Mouse (Mus musculus): ENCODE results near the gene Nkx2-2. TPM values are rescaled to one million over a fixed set of nuclear protein-coding genes. Genes with fewer than 3 reads are reported as not detected.

The Nkx2-2 gene
- polyA plus RNA-seq, 1 experiment from 2014 or later, result not detected

DNA sequence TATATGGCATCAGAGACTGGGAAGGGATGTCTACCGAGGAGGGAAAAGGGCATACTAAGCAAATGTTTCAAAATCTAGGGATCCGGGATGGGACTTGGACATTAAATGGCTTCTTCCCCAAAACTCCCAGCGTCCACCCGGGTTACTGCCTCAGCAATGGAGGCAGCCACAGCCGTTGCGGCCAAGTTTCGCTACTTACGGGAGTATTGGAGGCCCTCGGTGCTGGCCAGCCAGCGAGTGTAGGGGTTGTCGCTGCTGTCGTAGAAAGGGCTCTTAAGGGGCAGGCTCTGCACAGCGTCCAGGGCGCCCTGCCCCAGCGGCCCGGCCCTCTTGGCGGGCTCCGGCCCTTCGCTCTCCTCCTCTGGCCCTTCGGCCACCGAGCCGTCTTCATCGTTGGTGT lies 8.5 kb downstream of the Nkx2-2 start:
- Histone ChIP-seq H3K4me3 (ENCODE audit: control insufficient read depth in 1 of 2, insufficient read depth in 1 of 2, low read depth in 1 of 2, low read length in 2 of 2) (peak overlapping the region in 1 of 2 experiments; percentile 26; a peak in 2 of 4 replicates), H3K4me1 (ENCODE audit: control insufficient read depth in 2 of 2, insufficient read depth in 2 of 2, low read length in 2 of 2) (peaks cover 5 to 20% of the 10 kb centered on the region in 2 experiments; a peak in 3 of 4 replicates), H3K9me3 (ENCODE audit: control insufficient read depth, low read length) (no peaks in the 10 kb centered on the region), H3K4me2 (ENCODE audit: low read length) (peak overlapping the region; percentile 48), H3K27ac (replicated peaks in 1 of 2; ENCODE audit: control insufficient read depth in 1 of 2, insufficient read depth in 1 of 2, low read depth in 2 of 2, low read length in 2 of 2) (no peak overlapping the region), H3K27me3 (ENCODE audit: control insufficient read depth, insufficient read depth, low read length) (peaks cover 96% of the 10 kb centered on the region), H3K36me3 (ENCODE audit: control insufficient read depth, insufficient read depth, low read length) (no peaks in the 10 kb centered on the region), H3K9ac (ENCODE audit: low read length) (no peak overlapping the region)
- no peak for ATAC-seq (ENCODE audit: insufficient number of reproducible peaks, insufficient read depth, low FRiP score, low read depth)
- under 1% methylated on average over 23 of the region's 23 CpGs for WGBS

DNA sequence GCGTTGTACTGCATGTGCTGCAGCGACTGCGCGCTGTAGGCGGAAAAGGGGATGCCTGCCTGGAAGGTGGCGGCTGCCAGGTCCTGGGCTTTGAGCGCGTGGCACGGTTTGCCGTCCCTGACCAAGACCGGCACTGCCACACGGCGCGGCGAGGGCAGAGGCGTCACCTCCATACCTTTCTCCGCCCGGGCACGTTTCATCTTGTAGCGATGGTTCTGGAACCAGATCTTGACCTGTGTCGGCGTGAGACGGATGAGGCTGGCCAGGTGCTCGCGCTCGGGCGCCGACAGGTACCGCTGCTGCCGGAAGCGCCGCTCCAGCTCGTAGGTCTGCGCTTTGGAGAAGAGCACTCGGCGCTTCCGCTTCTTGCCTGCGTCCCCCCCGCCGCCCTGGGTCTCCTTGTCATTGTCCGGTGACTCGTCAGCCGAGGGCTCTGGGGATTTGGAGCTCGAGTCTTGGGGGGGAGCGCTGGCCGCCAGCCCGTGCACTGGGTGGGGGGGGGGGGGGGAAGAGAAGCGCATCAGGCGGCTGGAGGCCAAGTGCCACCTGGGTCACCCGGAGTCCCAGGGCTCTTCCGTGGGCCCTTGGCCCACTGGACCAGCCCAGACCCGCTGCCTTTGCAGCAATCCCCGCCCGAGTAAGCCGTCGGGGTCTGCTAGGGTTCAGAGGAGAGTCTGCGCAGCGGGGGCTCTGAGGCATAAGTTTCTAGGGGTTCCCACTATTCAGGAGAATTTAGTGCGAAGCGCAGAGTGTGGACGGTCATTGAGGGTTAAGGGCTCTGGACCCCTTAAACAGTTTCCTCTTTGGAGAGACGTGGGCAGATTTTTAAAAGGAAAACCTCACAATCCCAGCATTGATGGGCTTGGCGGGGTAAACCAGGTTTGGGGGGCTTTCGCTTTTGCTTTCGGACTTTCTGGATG lies 9.7 kb downstream of the Nkx2-2 start:
- no peak overlapping the region for H3K27ac ChIP-seq (replicated peaks in 1 of 2; ENCODE audit: control insufficient read depth in 1 of 2, insufficient read depth in 1 of 2, low read depth in 2 of 2, low read length in 2 of 2)
- H3K4me1 ChIP-seq (ENCODE audit: control insufficient read depth in 2 of 2, insufficient read depth in 2 of 2, low read length in 2 of 2), result peaks cover 5 to 20% of the 10 kb centered on the region in 2 experiments; a peak in 3 of 4 replicates
- no peaks in the 10 kb centered on the region for H3K36me3 ChIP-seq (ENCODE audit: control insufficient read depth, insufficient read depth, low read length)
- peak overlapping the region; percentile 12 to 25; a peak in 3 of 4 replicates for H3K4me3 ChIP-seq (ENCODE audit: control insufficient read depth in 1 of 2, insufficient read depth in 1 of 2, low read depth in 1 of 2, low read length in 2 of 2)
- WGBS, result under 1% methylated on average over 61 of the region's 65 CpGs
- no peaks in the 10 kb centered on the region for H3K9me3 ChIP-seq (ENCODE audit: control insufficient read depth, low read length)
- peaks cover 94% of the 10 kb centered on the region for H3K27me3 ChIP-seq (ENCODE audit: control insufficient read depth, insufficient read depth, low read length)
- ATAC-seq (ENCODE audit: insufficient number of reproducible peaks, insufficient read depth, low FRiP score, low read depth), result no peak
- H3K4me2 ChIP-seq (ENCODE audit: low read length), result peak overlapping the region; percentile 49
- H3K9ac ChIP-seq (ENCODE audit: low read length), result no peak overlapping the region

DNA sequence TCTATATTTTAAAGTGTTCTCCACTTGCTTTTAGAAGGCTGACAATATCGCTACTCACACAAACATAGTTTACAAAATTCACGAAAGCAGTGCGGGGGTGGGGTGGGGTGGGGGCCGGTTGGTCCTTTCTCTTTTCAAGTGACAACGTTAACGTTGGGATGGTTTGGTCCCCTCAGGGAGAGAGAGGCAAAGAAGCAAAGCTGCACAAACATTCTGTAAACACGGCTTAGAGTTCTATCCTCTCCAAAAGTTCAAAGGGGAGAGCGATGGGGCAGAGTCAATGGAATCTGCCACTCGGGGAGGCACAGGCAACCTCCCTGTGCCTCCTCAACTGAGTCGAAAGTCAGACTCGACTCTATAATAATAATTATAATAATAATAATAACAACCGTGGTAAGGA lies 10.5 kb downstream of the Nkx2-2 start:
- H3K27ac ChIP-seq (replicated peaks in 1 of 2; ENCODE audit: control insufficient read depth in 1 of 2, insufficient read depth in 1 of 2, low read depth in 2 of 2, low read length in 2 of 2), result no peak overlapping the region
- 4% methylated on average over 12 of the region's 12 CpGs for WGBS
- H3K36me3 ChIP-seq (ENCODE audit: control insufficient read depth, insufficient read depth, low read length), result no peaks in the 10 kb centered on the region
- H3K9ac ChIP-seq (ENCODE audit: low read length), result no peak overlapping the region
- no peaks in the 10 kb centered on the region for H3K9me3 ChIP-seq (ENCODE audit: control insufficient read depth, low read length)
- H3K27me3 ChIP-seq (ENCODE audit: control insufficient read depth, insufficient read depth, low read length), result peaks cover 92% of the 10 kb centered on the region
- ATAC-seq (ENCODE audit: insufficient number of reproducible peaks, insufficient read depth, low FRiP score, low read depth), result no peak
- peaks cover 6 to 22% of the 10 kb centered on the region in 2 experiments for H3K4me1 ChIP-seq (ENCODE audit: control insufficient read depth in 2 of 2, insufficient read depth in 2 of 2, low read length in 2 of 2)
- H3K4me3 ChIP-seq (ENCODE audit: control insufficient read depth in 1 of 2, insufficient read depth in 1 of 2, low read depth in 1 of 2, low read length in 2 of 2), result peak overlapping the region in 1 of 2 experiments; percentile 25; a peak in 2 of 4 replicates
- peak overlapping the region; percentile 49 for H3K4me2 ChIP-seq (ENCODE audit: low read length)

DNA sequence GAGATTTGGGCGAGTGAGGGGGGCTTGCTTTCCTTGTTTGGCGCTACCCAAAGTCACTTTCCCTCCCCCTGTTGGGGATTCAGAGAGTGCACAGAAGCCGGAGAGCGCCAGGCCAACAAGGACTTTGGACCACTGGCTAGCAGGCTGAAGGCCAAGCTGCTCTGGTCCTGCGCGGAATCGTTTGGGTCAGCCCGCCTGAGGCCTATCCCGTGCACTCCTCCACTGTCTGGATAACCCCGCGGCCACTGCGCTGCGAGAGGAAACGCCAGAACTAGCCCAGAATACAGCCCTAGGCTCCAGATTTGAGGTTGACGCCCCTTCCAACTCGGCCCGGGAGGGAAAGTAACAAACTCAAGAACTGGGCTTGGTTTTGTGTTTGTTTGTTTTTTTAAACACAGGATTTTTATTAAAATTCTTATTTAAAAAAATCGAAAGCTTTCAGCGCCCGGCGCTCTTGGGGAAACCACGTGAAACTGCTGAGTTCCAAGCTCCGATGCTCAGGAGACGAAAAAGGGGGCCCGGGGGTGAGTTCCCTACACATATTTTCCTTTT lies 11.3 kb downstream of the Nkx2-2 start:
- H3K4me3 ChIP-seq (ENCODE audit: control insufficient read depth in 1 of 2, insufficient read depth in 1 of 2, low read depth in 1 of 2, low read length in 2 of 2), result peak overlapping the region in 1 of 2 experiments; percentile 12; a peak in 2 of 4 replicates
- H3K9me3 ChIP-seq (ENCODE audit: control insufficient read depth, low read length), result no peaks in the 10 kb centered on the region
- no peak for ATAC-seq (ENCODE audit: insufficient number of reproducible peaks, insufficient read depth, low FRiP score, low read depth)
- H3K27me3 ChIP-seq (ENCODE audit: control insufficient read depth, insufficient read depth, low read length), result peaks cover 92% of the 10 kb centered on the region
- 0 out of 2 replicates have a peak overlapping the region, but pooled peaks have one; percentile 4 for H3K4me2 ChIP-seq (ENCODE audit: low read length)
- H3K27ac ChIP-seq (replicated peaks in 1 of 2; ENCODE audit: control insufficient read depth in 1 of 2, insufficient read depth in 1 of 2, low read depth in 2 of 2, low read length in 2 of 2), result no peak overlapping the region
- H3K9ac ChIP-seq (ENCODE audit: low read length), result no peak overlapping the region
- peaks cover 10 to 26% of the 10 kb centered on the region in 2 experiments for H3K4me1 ChIP-seq (ENCODE audit: control insufficient read depth in 2 of 2, insufficient read depth in 2 of 2, low read length in 2 of 2)
- H3K36me3 ChIP-seq (ENCODE audit: control insufficient read depth, insufficient read depth, low read length), result no peaks in the 10 kb centered on the region
- WGBS, result 8% methylated on average over 25 of the region's 25 CpGs

DNA sequence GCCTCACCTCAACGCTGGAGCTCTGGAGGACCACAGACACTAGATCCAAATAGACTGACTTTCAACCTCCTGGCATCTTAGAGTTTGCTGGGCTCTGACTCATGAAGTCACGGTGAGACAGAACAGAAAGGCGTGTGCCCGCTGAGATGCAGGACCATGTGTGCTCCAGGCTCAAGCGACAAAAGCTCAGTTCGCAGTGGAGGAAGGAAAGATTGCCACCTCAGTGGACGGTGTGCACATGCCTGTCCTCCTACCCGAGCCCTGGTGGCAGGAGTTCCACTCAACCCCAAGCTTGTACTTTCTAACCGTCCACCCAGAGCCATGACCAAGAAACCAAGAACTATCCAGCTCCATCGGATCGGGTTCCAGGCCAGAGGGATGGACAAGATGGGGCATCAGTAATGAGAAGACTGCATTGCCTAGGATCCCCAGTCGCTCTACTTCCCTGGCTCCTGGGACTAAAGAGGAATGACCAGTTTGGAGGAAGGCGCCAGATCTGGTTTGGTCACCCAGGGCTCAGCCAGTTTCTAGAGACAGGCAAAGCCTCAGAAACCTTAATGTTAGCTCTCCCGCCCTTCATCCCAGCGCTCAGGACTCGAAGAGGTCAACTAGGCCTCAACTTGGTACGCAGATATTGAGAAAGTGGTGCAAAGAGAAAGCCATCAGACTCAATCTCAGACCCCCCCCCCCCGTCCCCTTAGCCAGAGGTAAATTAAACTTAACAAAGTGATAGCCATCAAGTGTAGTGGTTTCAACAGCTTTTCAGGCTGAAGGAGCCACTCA lies 11.9 kb downstream of the Nkx2-2 start:
- H3K4me3 ChIP-seq (ENCODE audit: control insufficient read depth in 1 of 2, insufficient read depth in 1 of 2, low read depth in 1 of 2, low read length in 2 of 2), result no peak overlapping the region
- no peak overlapping the region for H3K27ac ChIP-seq (replicated peaks in 1 of 2; ENCODE audit: control insufficient read depth in 1 of 2, insufficient read depth in 1 of 2, low read depth in 2 of 2, low read length in 2 of 2)
- H3K36me3 ChIP-seq (ENCODE audit: control insufficient read depth, insufficient read depth, low read length), result no peaks in the 10 kb centered on the region
- no peaks in the 10 kb centered on the region for H3K9me3 ChIP-seq (ENCODE audit: control insufficient read depth, low read length)
- peaks cover 10 to 23% of the 10 kb centered on the region in 2 experiments for H3K4me1 ChIP-seq (ENCODE audit: control insufficient read depth in 2 of 2, insufficient read depth in 2 of 2, low read length in 2 of 2)
- no peak overlapping the region for H3K9ac ChIP-seq (ENCODE audit: low read length)
- peaks cover 87% of the 10 kb centered on the region for H3K27me3 ChIP-seq (ENCODE audit: control insufficient read depth, insufficient read depth, low read length)
- ATAC-seq (ENCODE audit: insufficient number of reproducible peaks, insufficient read depth, low FRiP score, low read depth), result no peak
- WGBS, result 22% methylated on average over 18 of the region's 18 CpGs
- H3K4me2 ChIP-seq (ENCODE audit: low read length), result no peak overlapping the region

DNA sequence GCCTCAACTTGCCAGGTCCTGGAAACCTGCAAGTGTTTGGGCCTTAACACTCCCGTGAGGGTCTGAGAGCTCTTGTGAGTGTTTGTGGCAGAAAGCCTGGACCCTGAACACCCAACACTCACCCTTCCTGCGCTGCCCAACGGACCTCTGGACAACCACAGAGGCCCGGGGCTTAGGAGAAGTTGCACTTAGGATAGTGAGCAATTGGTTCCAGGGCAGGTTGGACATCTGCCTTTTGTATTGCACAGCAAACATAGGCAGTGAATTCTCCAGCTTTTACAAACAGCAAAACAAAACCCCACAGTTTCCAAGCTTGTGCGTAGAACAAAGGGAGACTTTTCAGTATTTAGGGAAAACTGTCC lies 12.8 kb downstream of the Nkx2-2 start:
- peaks cover 84% of the 10 kb centered on the region for H3K27me3 ChIP-seq (ENCODE audit: control insufficient read depth, insufficient read depth, low read length)

DNA sequence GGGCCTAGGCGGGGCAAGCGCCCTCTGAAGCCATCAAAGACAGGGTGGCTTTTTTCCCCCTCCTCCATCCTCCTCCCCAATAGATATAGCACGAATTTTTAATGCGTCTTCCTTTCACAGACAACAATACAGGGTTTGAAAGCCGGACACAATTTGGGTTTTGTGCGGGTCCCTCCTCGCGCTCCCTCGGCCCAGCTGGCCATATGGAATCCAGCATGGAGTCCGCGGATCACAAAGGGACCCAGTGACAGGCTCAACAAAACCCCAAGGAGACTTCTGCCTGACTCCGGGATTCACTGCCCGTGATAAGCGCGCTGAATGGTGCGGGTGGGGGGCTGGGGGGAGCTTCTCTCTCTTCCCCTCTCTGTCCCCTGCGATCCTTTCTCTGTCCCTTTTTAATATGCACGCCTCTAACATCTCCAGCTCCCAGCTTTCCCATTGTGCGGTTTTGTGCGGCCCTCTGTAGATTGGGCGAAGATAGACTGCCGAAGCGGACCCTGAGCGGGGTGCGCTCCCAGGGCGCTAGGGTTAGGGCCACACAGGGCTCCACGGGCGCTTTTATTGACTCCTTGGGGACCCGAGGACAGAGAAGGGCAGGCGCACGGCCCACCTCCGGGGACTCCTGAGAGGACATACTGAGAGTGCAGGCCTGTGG lies 13.3 kb downstream of the Nkx2-2 start:
- no peak overlapping the region for H3K4me3 ChIP-seq (ENCODE audit: control insufficient read depth in 1 of 2, insufficient read depth in 1 of 2, low read depth in 1 of 2, low read length in 2 of 2)
- H3K9me3 ChIP-seq (ENCODE audit: control insufficient read depth, low read length), result no peaks in the 10 kb centered on the region
- H3K36me3 ChIP-seq (ENCODE audit: control insufficient read depth, insufficient read depth, low read length), result no peaks in the 10 kb centered on the region
- H3K4me1 ChIP-seq (ENCODE audit: control insufficient read depth in 2 of 2, insufficient read depth in 2 of 2, low read length in 2 of 2), result peaks cover 9 to 18% of the 10 kb centered on the region in 2 experiments
- 5% methylated on average over 32 of the region's 32 CpGs for WGBS
- H3K27ac ChIP-seq (replicated peaks in 1 of 2; ENCODE audit: control insufficient read depth in 1 of 2, insufficient read depth in 1 of 2, low read depth in 2 of 2, low read length in 2 of 2), result no peak overlapping the region
- no peak overlapping the region for H3K9ac ChIP-seq (ENCODE audit: low read length)
- H3K27me3 ChIP-seq (ENCODE audit: control insufficient read depth, insufficient read depth, low read length), result peaks cover 80% of the 10 kb centered on the region
- H3K4me2 ChIP-seq (ENCODE audit: low read length), result no peak overlapping the region
- ATAC-seq (ENCODE audit: insufficient number of reproducible peaks, insufficient read depth, low FRiP score, low read depth), result no peak

More for the DNA sequence above, 12.8 kb downstream of the Nkx2-2 start:
- Histone ChIP-seq H3K4me3 (ENCODE audit: control insufficient read depth in 1 of 2, insufficient read depth in 1 of 2, low read depth in 1 of 2, low read length in 2 of 2) (no peak overlapping the region), H3K4me2 (ENCODE audit: low read length) (no peak overlapping the region), H3K9me3 (ENCODE audit: control insufficient read depth, low read length) (no peaks in the 10 kb centered on the region), H3K36me3 (ENCODE audit: control insufficient read depth, insufficient read depth, low read length) (no peaks in the 10 kb centered on the region), H3K4me1 (ENCODE audit: control insufficient read depth in 2 of 2, insufficient read depth in 2 of 2, low read length in 2 of 2) (peaks cover 10 to 23% of the 10 kb centered on the region in 2 experiments), H3K9ac (ENCODE audit: low read length) (no peak overlapping the region), H3K27ac (replicated peaks in 1 of 2; ENCODE audit: control insufficient read depth in 1 of 2, insufficient read depth in 1 of 2, low read depth in 2 of 2, low read length in 2 of 2) (no peak overlapping the region)
- WGBS, result 13% methylated on average over 5 of the region's 5 CpGs
- no peak for ATAC-seq (ENCODE audit: insufficient number of reproducible peaks, insufficient read depth, low FRiP score, low read depth)
